Mouse (Mus musculus): Measurements from ENCODE around the gene Sirt3. TPM values are rescaled to one million over a fixed set of nuclear protein-coding genes. Genes with fewer than 3 reads are reported as not detected.

Sirt3 gene
- polyA plus RNA-seq, 1 experiment = 17.9 TPM

- no peak for TF ChIP-seq POLR2A (IDR thresholded peaks at IDR 0.05; ENCODE audit: insufficient read depth, low read length)
- peak; percentile 84 for TF ChIP-seq CTCF (IDR thresholded peaks at IDR 0.05; ENCODE audit: low read depth, low read length)
- peak; percentile 67; the same call in 1 of the 2 replicates for TF ChIP-seq EP300 (IDR thresholded peaks at IDR 0.05; ENCODE audit: insufficient read depth, low read depth, low read length)
- H3K4me1 ChIP-seq (ENCODE audit: control insufficient read depth, insufficient read depth, low read length) = peaks cover 3% of the 10 kb centered on the region
- H3K4me3 ChIP-seq (ENCODE audit: low read depth, low read length) = peak overlapping the region; percentile 34
- no peaks in the 10 kb centered on the region for H3K36me3 ChIP-seq (ENCODE audit: control insufficient read depth, insufficient read depth, low read length, poor library complexity, severe bottlenecking)
- H3K9ac ChIP-seq (ENCODE audit: low read depth, poor library complexity, severe bottlenecking) = no peak overlapping the region
- no peak overlapping the region for H3K27ac ChIP-seq (ENCODE audit: insufficient read depth, low read length)
- no peaks in the 10 kb centered on the region for H3K27me3 ChIP-seq (ENCODE audit: control insufficient read depth, insufficient read depth, low read length, poor library complexity, severe bottlenecking)
- no peaks in the 10 kb centered on the region for H3K9me3 ChIP-seq (replicated peaks; ENCODE audit: control insufficient read depth, insufficient read depth, low read length, poor library complexity, severe bottlenecking)
Measured at GRCm38 (mm10) chr7:140908634-140909107, 26.6 kb upstream of the Sirt3 start.

- Histone ChIP-seq H3K9ac (ENCODE audit: low read depth, poor library complexity, severe bottlenecking) (no peak overlapping the region), H3K27me3 (ENCODE audit: control insufficient read depth, insufficient read depth, low read length, poor library complexity, severe bottlenecking) (no peaks in the 10 kb centered on the region), H3K4me3 (ENCODE audit: low read depth, low read length) (no peak overlapping the region), H3K27ac (ENCODE audit: insufficient read depth, low read length) (no peak overlapping the region), H3K9me3 (replicated peaks; ENCODE audit: control insufficient read depth, insufficient read depth, low read length, poor library complexity, severe bottlenecking) (no peaks in the 10 kb centered on the region), H3K36me3 (ENCODE audit: control insufficient read depth, insufficient read depth, low read length, poor library complexity, severe bottlenecking) (no peaks in the 10 kb centered on the region), H3K4me1 (ENCODE audit: control insufficient read depth, insufficient read depth, low read length) (peaks cover 3% of the 10 kb centered on the region)
- TF ChIP-seq POLR2A (IDR thresholded peaks at IDR 0.05; ENCODE audit: insufficient read depth, low read length) (no peak), EP300 (IDR thresholded peaks at IDR 0.05; ENCODE audit: insufficient read depth, low read depth, low read length) (no peak), CTCF (IDR thresholded peaks at IDR 0.05; ENCODE audit: low read depth, low read length) (no peak)
Measured at GRCm38 (mm10) chr7:140908181-140908580, 26.1 kb upstream of the Sirt3 start.

- H3K4me1 ChIP-seq (ENCODE audit: control insufficient read depth, insufficient read depth, low read length) = peaks cover 3% of the 10 kb centered on the region
- no peaks in the 10 kb centered on the region for H3K9me3 ChIP-seq (replicated peaks; ENCODE audit: control insufficient read depth, insufficient read depth, low read length, poor library complexity, severe bottlenecking)
- H3K27ac ChIP-seq (ENCODE audit: insufficient read depth, low read length) = no peak overlapping the region
- H3K4me3 ChIP-seq (ENCODE audit: low read depth, low read length) = no peak overlapping the region
- TF ChIP-seq POLR2A (IDR thresholded peaks at IDR 0.05; ENCODE audit: insufficient read depth, low read length) (no peak), CTCF (IDR thresholded peaks at IDR 0.05; ENCODE audit: low read depth, low read length) (peak; percentile 21)
- no peaks in the 10 kb centered on the region for H3K27me3 ChIP-seq (ENCODE audit: control insufficient read depth, insufficient read depth, low read length, poor library complexity, severe bottlenecking)
- H3K36me3 ChIP-seq (ENCODE audit: control insufficient read depth, insufficient read depth, low read length, poor library complexity, severe bottlenecking) = no peaks in the 10 kb centered on the region
- no peak overlapping the region for H3K9ac ChIP-seq (ENCODE audit: low read depth, poor library complexity, severe bottlenecking)
Measured at GRCm38 (mm10) chr7:140907697-140908096, 25.6 kb upstream of the Sirt3 start.

GRCm38 (mm10) chr7:140907131-140907530, 25.0 kb upstream of the Sirt3 start:
- Histone ChIP-seq H3K4me3 (ENCODE audit: low read depth, low read length) (no peak overlapping the region), H3K4me1 (ENCODE audit: control insufficient read depth, insufficient read depth, low read length) (peaks cover 3% of the 10 kb centered on the region), H3K27me3 (ENCODE audit: control insufficient read depth, insufficient read depth, low read length, poor library complexity, severe bottlenecking) (no peaks in the 10 kb centered on the region), H3K36me3 (ENCODE audit: control insufficient read depth, insufficient read depth, low read length, poor library complexity, severe bottlenecking) (no peaks in the 10 kb centered on the region), H3K27ac (ENCODE audit: insufficient read depth, low read length) (no peak overlapping the region), H3K9me3 (replicated peaks; ENCODE audit: control insufficient read depth, insufficient read depth, low read length, poor library complexity, severe bottlenecking) (no peaks in the 10 kb centered on the region), H3K9ac (ENCODE audit: low read depth, poor library complexity, severe bottlenecking) (no peak overlapping the region)
- TF ChIP-seq EP300 (IDR thresholded peaks at IDR 0.05; ENCODE audit: insufficient read depth, low read depth, low read length) (no peak), POLR2A (IDR thresholded peaks at IDR 0.05; ENCODE audit: insufficient read depth, low read length) (no peak), CTCF (IDR thresholded peaks at IDR 0.05; ENCODE audit: low read depth, low read length) (no peak)

GRCm38 (mm10) chr7:140905642-140906081, 23.6 kb upstream of the Sirt3 start:
- no peaks in the 10 kb centered on the region for H3K9me3 ChIP-seq (replicated peaks; ENCODE audit: control insufficient read depth, insufficient read depth, low read length, poor library complexity, severe bottlenecking)
- H3K27me3 ChIP-seq (ENCODE audit: control insufficient read depth, insufficient read depth, low read length, poor library complexity, severe bottlenecking) = no peaks in the 10 kb centered on the region
- H3K4me1 ChIP-seq (ENCODE audit: control insufficient read depth, insufficient read depth, low read length) = no peaks in the 10 kb centered on the region
- H3K36me3 ChIP-seq (ENCODE audit: control insufficient read depth, insufficient read depth, low read length, poor library complexity, severe bottlenecking) = no peaks in the 10 kb centered on the region
- no peak overlapping the region for H3K9ac ChIP-seq (ENCODE audit: low read depth, poor library complexity, severe bottlenecking)
- TF ChIP-seq EP300 (IDR thresholded peaks at IDR 0.05; ENCODE audit: insufficient read depth, low read depth, low read length) = no peak
- no peak for TF ChIP-seq CTCF (IDR thresholded peaks at IDR 0.05; ENCODE audit: low read depth, low read length)
- no peak for TF ChIP-seq POLR2A (IDR thresholded peaks at IDR 0.05; ENCODE audit: insufficient read depth, low read length)
- no peak overlapping the region for H3K27ac ChIP-seq (ENCODE audit: insufficient read depth, low read length)
- H3K4me3 ChIP-seq (ENCODE audit: low read depth, low read length) = no peak overlapping the region

GRCm38 (mm10) chr7:140903212-140903611, 21.1 kb upstream of the Sirt3 start:
- TF ChIP-seq CTCF (IDR thresholded peaks at IDR 0.05; ENCODE audit: low read depth, low read length) (peak; percentile 82), POLR2A (IDR thresholded peaks at IDR 0.05; ENCODE audit: insufficient read depth, low read length) (no peak)
- Histone ChIP-seq H3K4me1 (ENCODE audit: control insufficient read depth, insufficient read depth, low read length) (no peaks in the 10 kb centered on the region), H3K27ac (ENCODE audit: insufficient read depth, low read length) (no peak overlapping the region), H3K4me3 (ENCODE audit: low read depth, low read length) (no peak overlapping the region), H3K36me3 (ENCODE audit: control insufficient read depth, insufficient read depth, low read length, poor library complexity, severe bottlenecking) (peaks cover 3% of the 10 kb centered on the region), H3K27me3 (ENCODE audit: control insufficient read depth, insufficient read depth, low read length, poor library complexity, severe bottlenecking) (no peaks in the 10 kb centered on the region), H3K9ac (ENCODE audit: low read depth, poor library complexity, severe bottlenecking) (no peak overlapping the region), H3K9me3 (replicated peaks; ENCODE audit: control insufficient read depth, insufficient read depth, low read length, poor library complexity, severe bottlenecking) (no peaks in the 10 kb centered on the region)
